Mouse (Mus musculus) CH12.LX (cell line): ENCODE measurements around the gene A930004D18Rik. TPM values are rescaled to one million over a fixed set of nuclear protein-coding genes. Genes with fewer than 3 reads are reported as not detected.

Experiments used
- DNase-seq: peaks from one replicate; pipeline ENCODE4 v3.0.0-alpha.2; 2013; ENCODE audit errors: extremely low read depth
- H3K27ac ChIP-seq: 2 replicates; pipeline ENCODE4 v1.5.1; 2012; ENCODE audit warnings: low read depth, mild to moderate bottlenecking, control low read depth, moderate library complexity; ENCODE audit not compliant: insufficient read depth
- H3K27me3 ChIP-seq: replicated peaks from 2 replicates; pipeline ENCODE3; 2012; ENCODE audit warnings: inconsistent platforms
- H3K36me3 ChIP-seq, 2 experiments: replicated peaks in 1 of 2; 2 replicates each; pipeline versions ENCODE3 to v1.6.1; 2012; ENCODE audit warnings: inconsistent platforms in 1 of 2, low read length in 1 of 2, mild to moderate bottlenecking in 1 of 2, mixed read lengths in 1 of 2, moderate library complexity in 1 of 2; ENCODE audit not compliant: control insufficient read depth in 1 of 2, insufficient read depth in 1 of 2
- H3K4me1 ChIP-seq, 2 experiments: 2 replicates each; pipeline ENCODE4 v1.6.1; 2012; ENCODE audit warnings: inconsistent platforms in 1 of 2, moderate library complexity in 1 of 2; ENCODE audit not compliant: insufficient read depth in 2 of 2, control insufficient read depth in 1 of 2
- H3K4me2 ChIP-seq: 2 replicates; pipeline ENCODE4 v1.6.1; 2012; ENCODE audit warnings: low read depth, mild to moderate bottlenecking, control low read depth; ENCODE audit not compliant: poor library complexity, insufficient read depth, severe bottlenecking
- H3K4me3 ChIP-seq, 3 experiments: fragments of 150-350 bp in 1 of 3; sonication (generic) in 1 of 3; replicated peaks in 1 of 3; 2 replicates each; pipeline versions ENCODE3 to v1.5.1; 2011 to 2012; ENCODE audit warnings: low read depth in 2 of 3, low read length in 2 of 3, mild to moderate bottlenecking in 2 of 3, moderate library complexity in 2 of 3, control low read depth in 1 of 3, improper control_type of control experiment in 1 of 3, inconsistent platforms in 1 of 3, mixed read lengths in 1 of 3; ENCODE audit not compliant: poor library complexity in 1 of 3
- H3K79me2 ChIP-seq: replicated peaks from 2 replicates; pipeline ENCODE4 v1.6.1; 2012; ENCODE audit warnings: mild to moderate bottlenecking, moderate library complexity; ENCODE audit not compliant: control insufficient read depth, poor library complexity, insufficient read depth, severe bottlenecking; ENCODE audit errors: extremely low read depth
- H3K9ac ChIP-seq: 2 replicates; pipeline ENCODE4 v1.6.1; 2012; ENCODE audit warnings: low read depth, mild to moderate bottlenecking, control low read depth, moderate library complexity; ENCODE audit not compliant: insufficient read depth
- H3K9me3 ChIP-seq: replicated peaks from 2 replicates; pipeline ENCODE3; 2012; ENCODE audit warnings: low read length, inconsistent platforms, mixed read lengths
- CHD2 ChIP-seq: IDR thresholded peaks from 2 replicates; pipeline ENCODE4 v1.6.1; 2011; ENCODE audit warnings: low read length, improper control_type of control experiment
- E2F4 ChIP-seq: IDR thresholded peaks from 2 replicates; pipeline ENCODE4 v1.6.1; 2011; ENCODE audit warnings: low read depth, low read length, improper control_type of control experiment; ENCODE audit not compliant: insufficient replicate concordance
- ELF1 ChIP-seq: IDR thresholded peaks from 2 replicates; pipeline ENCODE4 v1.6.1; 2014; ENCODE audit warnings: low read depth, mild to moderate bottlenecking, inconsistent platforms, low read length, improper control_type of control experiment
- EP300 ChIP-seq: IDR thresholded peaks from 2 replicates; pipeline ENCODE4 v1.6.1; 2011; ENCODE audit warnings: low read length, improper control_type of control experiment
- ETS1 ChIP-seq: conservative IDR thresholded peaks from 2 replicates; pipeline ENCODE4 v1.6.1; 2012; ENCODE audit warnings: low read depth, mild to moderate bottlenecking, inconsistent platforms, low read length, improper control_type of control experiment, moderate library complexity
- GABPA ChIP-seq: IDR thresholded peaks from 2 replicates; pipeline ENCODE4 v1.6.1; 2012; ENCODE audit warnings: low read depth, low read length, improper control_type of control experiment, inconsistent platforms; ENCODE audit not compliant: insufficient replicate concordance
- JUN ChIP-seq: IDR thresholded peaks from 2 replicates; pipeline ENCODE4 v1.6.1; 2011; ENCODE audit warnings: low read depth, mild to moderate bottlenecking, low read length, improper control_type of control experiment, moderate library complexity; ENCODE audit not compliant: insufficient read depth
- JUND ChIP-seq: conservative IDR thresholded peaks from 2 replicates; pipeline ENCODE4 v1.6.1; 2011; ENCODE audit warnings: low read depth, low read length, improper control_type of control experiment
- MAFK ChIP-seq: IDR thresholded peaks from 2 replicates; pipeline ENCODE4 v1.6.1; 2011; ENCODE audit warnings: low read length, improper control_type of control experiment; ENCODE audit not compliant: insufficient replicate concordance
- MAX ChIP-seq: IDR thresholded peaks from 2 replicates; pipeline ENCODE4 v1.6.1; 2011; ENCODE audit warnings: low read length, improper control_type of control experiment
- MAZ ChIP-seq: IDR thresholded peaks from 2 replicates; pipeline ENCODE4 v1.6.1; 2012; ENCODE audit warnings: low read depth, mild to moderate bottlenecking, inconsistent platforms, low read length, improper control_type of control experiment, moderate library complexity
- MEF2A ChIP-seq: IDR thresholded peaks from 2 replicates; pipeline ENCODE4 v1.6.1; 2014; ENCODE audit warnings: low read depth, mild to moderate bottlenecking, inconsistent platforms, low read length, improper control_type of control experiment, borderline replicate concordance
- MXI1 ChIP-seq: IDR thresholded peaks from 2 replicates; pipeline ENCODE4 v1.6.1; 2011; ENCODE audit warnings: mild to moderate bottlenecking, low read depth, low read length, improper control_type of control experiment
- MYC ChIP-seq: IDR thresholded peaks from 2 replicates; pipeline ENCODE4 v1.6.1; 2011; ENCODE audit warnings: low read depth, mild to moderate bottlenecking, improper control_type of control experiment, low read length
- NELFE ChIP-seq: IDR thresholded peaks from 2 replicates; pipeline ENCODE4 v1.6.1; 2011; ENCODE audit warnings: low read depth, low read length, improper control_type of control experiment
- NRF1 ChIP-seq: IDR thresholded peaks from 2 replicates; pipeline ENCODE4 v1.6.1; 2014; ENCODE audit warnings: low read depth, mild to moderate bottlenecking, inconsistent platforms, low read length, improper control_type of control experiment, moderate library complexity
- PAX5 ChIP-seq: IDR thresholded peaks from 2 replicates; pipeline ENCODE4 v1.6.1; 2012; ENCODE audit warnings: low read length, inconsistent platforms, mixed read lengths
- POLR2A ChIP-seq: IDR thresholded peaks from 2 replicates; pipeline ENCODE4 v1.6.1; 2011; ENCODE audit warnings: low read depth, mild to moderate bottlenecking, improper control_type of control experiment, low read length
- POLR2AphosphoS2 ChIP-seq: IDR thresholded peaks from 2 replicates; pipeline ENCODE4 v1.6.1; 2011; ENCODE audit warnings: low read depth, low read length, improper control_type of control experiment
- RCOR1 ChIP-seq: conservative IDR thresholded peaks from 2 replicates; pipeline ENCODE4 v1.6.1; 2012; ENCODE audit warnings: low read depth, mild to moderate bottlenecking, inconsistent platforms, low read length, improper control_type of control experiment
- SIN3A ChIP-seq: IDR thresholded peaks from 2 replicates; pipeline ENCODE4 v1.6.1; 2012; ENCODE audit warnings: low read length, improper control_type of control experiment, inconsistent platforms
- SMC3 ChIP-seq: IDR thresholded peaks from 2 replicates; pipeline ENCODE4 v1.6.1; 2011; ENCODE audit warnings: low read depth, low read length, improper control_type of control experiment
- TBP ChIP-seq: conservative IDR thresholded peaks from 2 replicates; pipeline ENCODE4 v1.6.1; 2011; ENCODE audit warnings: low read depth, low read length, improper control_type of control experiment
- TCF12 ChIP-seq: IDR thresholded peaks from 2 replicates; pipeline ENCODE4 v1.6.1; 2014; ENCODE audit warnings: low read depth, mild to moderate bottlenecking, inconsistent platforms, low read length, improper control_type of control experiment
- UBTF ChIP-seq: IDR thresholded peaks from 2 replicates; pipeline ENCODE4 v1.6.1; 2012; ENCODE audit warnings: low read depth, mild to moderate bottlenecking, inconsistent platforms, low read length, improper control_type of control experiment, moderate library complexity
- ZC3H11A ChIP-seq: IDR thresholded peaks from 2 replicates; pipeline ENCODE4 v1.6.1; 2012; ENCODE audit warnings: low read depth, mild to moderate bottlenecking, inconsistent platforms, low read length, improper control_type of control experiment
- ZKSCAN1 ChIP-seq: IDR thresholded peaks from 2 replicates; pipeline ENCODE4 v1.6.1; 2012; ENCODE audit warnings: low read depth, inconsistent platforms, low read length, improper control_type of control experiment, borderline replicate concordance
- ZNF384 ChIP-seq: IDR thresholded peaks from 2 replicates; pipeline ENCODE4 v1.6.1; 2012; ENCODE audit warnings: low read depth, low read length, improper control_type of control experiment, inconsistent platforms
- dilution Hi-C: fragments of 300-500 bp; cut with MboI; formaldehyde crosslinking; loops from 2 replicates; pipeline ENCODE4 v1.14.3; 2020; ENCODE audit warnings: low sequenced_read_pairs; ENCODE audit not compliant: extremely low pct_unique_long_range_greater_than_20kb, extremely low pct_ligation_motif_present
- in situ Hi-C: fragments of 300-500 bp; cut with MboI; formaldehyde crosslinking; loops from 3 replicates; pipeline ENCODE4 v1.14.3; 2019; ENCODE audit warnings: low sequenced_read_pairs, low pct_ligation_motif_present, low pct_unique_long_range_greater_than_20kb, mixed read lengths
- polyA plus RNA-seq: library from polyadenylated mRNA; unstranded; fragments of >175 nt; gene quantifications from 2 replicates; pipeline ENCODE4 v1.2.1, GENCODE M21; 2012; ENCODE audit warnings: low read depth; ENCODE audit not compliant: insufficient read length
- total RNA-seq, 2 experiments: library from RNA; depleted of rRNA; stranded (reverse); fragments of 300-350 nt in 1 of 2; fragments of >200 nt in 1 of 2; gene quantifications; 2 replicates each; pipeline ENCODE4 v1.2.3; 2012 to 2014

A930004D18Rik gene
- total and polyA plus RNA-seq, 3 experiments: 0.15 to 1.7 (median 0.72) TPM

- DNase-seq: no peak
- H3K4me3 ChIP-seq: peak within 1 kb of the TSS; percentile 53 to 71 (median 65)
- H3K9me3 ChIP-seq: no peaks in the 10 kb centered on the region
- peak within 1 kb of the TSS; percentile 95 for H3K4me2 ChIP-seq
- peaks cover 4 to 30% of the 10 kb centered on the region in 2 experiments; a peak in 3 of 4 replicates for H3K4me1 ChIP-seq
- peaks cover 19% of the 10 kb centered on the region for H3K27me3 ChIP-seq
- TF ChIP-seq MYC: no peak
- TF ChIP-seq SIN3A: no peak
- TF ChIP-seq E2F4: no peak
- TF ChIP-seq EP300: no peak
- TF ChIP-seq MAX: no peak
- TF ChIP-seq ZNF384: peak; percentile 79
- TF ChIP-seq POLR2A: no peak
- no peak for TF ChIP-seq MEF2A
- no peak for TF ChIP-seq NELFE
- 0 out of 2 replicates have a peak, but pooled peaks have one; percentile 7 for TF ChIP-seq TBP
- TF ChIP-seq JUN: no peak
- TF ChIP-seq JUND: no peak
- dilution Hi-C loops: no loop called here
- H3K27ac ChIP-seq: peak within 1 kb of the TSS; percentile 77
- H3K36me3 ChIP-seq: no peaks in the 10 kb centered on the region
- in situ Hi-C loops: loop anchor here (25.0 kb wide), 2 partner anchors 314 to 639 kb away; partner anchors contain the start of genes Bmi1 and Spag6
- H3K9ac ChIP-seq: peak within 1 kb of the TSS; percentile 49
- peaks cover 2% of the 10 kb centered on the region; the same call in 1 of the 2 replicates for H3K79me2 ChIP-seq
Measured at GRCm38 (mm10) chr2:18048453-18049075, 11.0 kb upstream of the A930004D18Rik start, which contains the start of gene Skida1. TSS of gene Skida1 (minus strand) at chr2:18049051.

GRCm38 (mm10) chr2:18047646-18048452 is 10.3 kb upstream of the A930004D18Rik start:
- peak; percentile 46 for DNase-seq
- Histone ChIP-seq H3K9me3 (no peaks in the 10 kb centered on the region), H3K4me3 (peak overlapping the region; percentile 53 to 71 (median 65)), H3K4me1 (peaks cover 4 to 37% of the 10 kb centered on the region in 2 experiments; a peak in 3 of 4 replicates), H3K9ac (peak overlapping the region; percentile 49), H3K36me3 (no peaks in the 10 kb centered on the region), H3K27ac (peak overlapping the region; percentile 77), H3K4me2 (peak overlapping the region; percentile 95), H3K27me3 (peaks cover 19% of the 10 kb centered on the region), H3K79me2 (peaks cover 2% of the 10 kb centered on the region; the same call in 1 of the 2 replicates)
- in situ Hi-C loops (loop anchor here (25.0 kb wide), 2 partner anchors 314 to 639 kb away; partner anchors contain the start of genes Bmi1 and Spag6), dilution Hi-C loops (no loop called here)
- no peak for TF ChIP-seq JUN
- peak; percentile 28; the same call in 1 of the 2 replicates for TF ChIP-seq SIN3A
- no peak for TF ChIP-seq POLR2AphosphoS2
- TF ChIP-seq ZC3H11A: no peak
- TF ChIP-seq CHD2: no peak
- TF ChIP-seq SMC3: no peak
- no peak for TF ChIP-seq PAX5
- TF ChIP-seq ETS1: no peak
- TF ChIP-seq NRF1: no peak; the same call in 1 of the 2 replicates
- TF ChIP-seq E2F4: no peak
- peak; percentile 61 for TF ChIP-seq MYC
- TF ChIP-seq TBP: no peak
- TF ChIP-seq NELFE: peak; percentile 60
- peak; percentile 94 for TF ChIP-seq UBTF
- no peak for TF ChIP-seq EP300
- no peak for TF ChIP-seq ELF1
- no peak for TF ChIP-seq MAFK
- no peak for TF ChIP-seq MEF2A
- no peak for TF ChIP-seq ZKSCAN1
- TF ChIP-seq RCOR1: no peak
- peak; percentile 72 for TF ChIP-seq MAX
- no peak; the same call in 1 of the 2 replicates for TF ChIP-seq MAZ
- no peak for TF ChIP-seq GABPA
- peak; percentile 64 for TF ChIP-seq MXI1
- TF ChIP-seq TCF12: peak; percentile 38; the same call in 1 of the 2 replicates
